Mouse (Mus musculus) hindbrain, embryonic 16.5 days (tissue): ENCODE data around the gene Gm128. TPM values are rescaled to one million over a fixed set of nuclear protein-coding genes. Genes with fewer than 3 reads are reported as not detected.

Experiments used
- ATAC-seq: fragments of 200-750 bp; cut with Nextera tagmentation; 2 replicates; pipeline ENCODE4 v1.8.0; 2017; ENCODE audit warnings: moderate TSS enrichment, moderate library complexity
- H3K27ac ChIP-seq: fragments of 300-500 bp; sonication (generic); 2 replicates; pipeline ENCODE4 v1.5.1; 2014; ENCODE audit warnings: low read depth, mild to moderate bottlenecking, control low read depth, low read length, moderate library complexity
- H3K27me3 ChIP-seq: fragments of 300-500 bp; sonication (generic); replicated peaks from 2 replicates; pipeline ENCODE4 v1.6.1; 2014; ENCODE audit warnings: low read length; ENCODE audit not compliant: control insufficient read depth, insufficient read depth
- H3K36me3 ChIP-seq: fragments of 300-500 bp; sonication (generic); 2 replicates; pipeline ENCODE4 v1.6.1; 2014; ENCODE audit warnings: mild to moderate bottlenecking, low read length, moderate library complexity, mixed read lengths; ENCODE audit not compliant: control insufficient read depth, insufficient read depth
- H3K4me1 ChIP-seq: fragments of 300-500 bp; sonication (generic); 2 replicates; pipeline ENCODE4 v1.6.1; 2014; ENCODE audit warnings: low read depth, low read length; ENCODE audit not compliant: control insufficient read depth, insufficient read depth
- H3K4me2 ChIP-seq: fragments of 300-500 bp; sonication (generic); 2 replicates; pipeline ENCODE4 v1.6.1; 2014; ENCODE audit warnings: mild to moderate bottlenecking, low read length, control low read depth, moderate library complexity
- H3K4me3 ChIP-seq: fragments of 300-500 bp; sonication (generic); 2 replicates; pipeline ENCODE4 v1.5.1; 2014; ENCODE audit warnings: mild to moderate bottlenecking, low read length, control low read depth, moderate library complexity
- H3K9ac ChIP-seq: fragments of 300-500 bp; sonication (generic); 2 replicates; pipeline ENCODE4 v1.6.1; 2014; ENCODE audit warnings: low read depth, mild to moderate bottlenecking, control low read depth, low read length, moderate library complexity
- H3K9me3 ChIP-seq: fragments of 300-500 bp; sonication (generic); 2 replicates; pipeline ENCODE4 v1.6.1; 2014; ENCODE audit warnings: mild to moderate bottlenecking, low read length, moderate library complexity; ENCODE audit not compliant: control insufficient read depth
- WGBS: fragments of 180-500 bp; shearing (Covaris S2); extraction: QIAGEN DNeasy Blood & Tissue Kit; methylation state at CpG from one replicate; pipeline ENCODE4 v1.1.7; 2014; 5-methylcytosine and 5-hydroxymethylcytosine counted together
- polyA plus RNA-seq: library from polyadenylated mRNA; unstranded; fragments of >200 nt; fragmentation: Nextera tagmentation; extraction: Ambion mirVana; gene quantifications from 2 replicates; pipeline ENCODE4 v1.2.1, GENCODE M21; 2015

The Gm128 gene
- 0.29 and 0.30 TPM in 2 replicates for polyA plus RNA-seq

- Histone ChIP-seq H3K36me3 (0 out of 2 replicates have a peak, but pooled peaks cover 4% of the 10 kb centered on the region), H3K9ac (no peak within 1 kb of the TSS), H3K27me3 (no peaks in the 10 kb centered on the region), H3K4me2 (no peak within 1 kb of the TSS), H3K9me3 (no peaks in the 10 kb centered on the region), H3K27ac (no peak within 1 kb of the TSS), H3K4me1 (no peaks in the 10 kb centered on the region), H3K4me3 (no peak within 1 kb of the TSS)
- ATAC-seq: no peak
- 77% methylated on average over 7 of the region's 7 CpGs for WGBS
Measured at GRCm38 (mm10) chr3:95241498-95241897, at the start of gene Gm128. Gm128 (minus strand) TSS chr3:95241598.

DNA sequence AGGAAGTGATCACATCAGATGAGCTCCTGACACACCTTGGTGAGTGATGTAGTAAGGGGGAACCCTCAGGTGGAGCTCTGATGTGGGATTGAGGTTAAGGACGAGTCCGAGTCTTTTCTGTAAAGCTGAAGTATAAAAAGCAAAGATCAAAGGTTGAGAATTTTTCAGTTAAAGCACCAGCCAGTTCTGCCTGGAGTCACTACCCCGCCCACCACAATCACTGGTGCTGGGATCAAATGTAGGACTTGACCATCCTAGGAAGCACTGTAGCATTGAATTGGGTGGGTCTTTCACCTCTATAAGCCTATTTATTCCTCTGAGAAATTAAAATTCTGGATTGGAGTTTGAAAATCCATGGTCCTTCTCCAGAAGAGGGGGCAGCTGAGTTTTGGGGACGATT, 49.6 kb upstream of the Gm128 start:
- Histone ChIP-seq H3K9me3 (no peaks in the 10 kb centered on the region), H3K4me1 (no peaks in the 10 kb centered on the region), H3K4me2 (no peak overlapping the region), H3K27ac (no peak overlapping the region), H3K4me3 (no peak overlapping the region), H3K27me3 (no peaks in the 10 kb centered on the region), H3K9ac (no peak overlapping the region), H3K36me3 (0 out of 2 replicates have a peak, but pooled peaks cover 6% of the 10 kb centered on the region)
- ATAC-seq: no peak
- WGBS: 83% methylated on average over 4 of the region's 4 CpGs

GRCm38 (mm10) chr3:95290156-95290555, 48.8 kb upstream of the Gm128 start:
- Histone ChIP-seq H3K36me3 (0 out of 2 replicates have a peak, but pooled peaks cover 6% of the 10 kb centered on the region), H3K4me2 (no peak overlapping the region), H3K27ac (no peak overlapping the region), H3K9me3 (no peaks in the 10 kb centered on the region), H3K9ac (no peak overlapping the region), H3K4me3 (no peak overlapping the region), H3K27me3 (no peaks in the 10 kb centered on the region), H3K4me1 (no peaks in the 10 kb centered on the region)
- WGBS: 83% methylated on average over 6 of the region's 6 CpGs
- no peak for ATAC-seq

- no peak overlapping the region for H3K4me3 ChIP-seq
- no peak for ATAC-seq
- no peaks in the 10 kb centered on the region for H3K27me3 ChIP-seq
- H3K4me1 ChIP-seq: peaks cover 4% of the 10 kb centered on the region; the same call in 1 of the 2 replicates
- H3K4me2 ChIP-seq: no peak overlapping the region
- WGBS: 90% methylated on average over 4 of the region's 4 CpGs
- no peaks in the 10 kb centered on the region for H3K9me3 ChIP-seq
- 0 out of 2 replicates have a peak, but pooled peaks cover 6% of the 10 kb centered on the region for H3K36me3 ChIP-seq
- H3K9ac ChIP-seq: no peak overlapping the region
- H3K27ac ChIP-seq: no peak overlapping the region
Measured at GRCm38 (mm10) chr3:95289419-95289818, 48.0 kb upstream of the Gm128 start.

- Histone ChIP-seq H3K36me3 (0 out of 2 replicates have a peak, but pooled peaks cover 6% of the 10 kb centered on the region), H3K27ac (no peak overlapping the region), H3K4me1 (peaks cover 13% of the 10 kb centered on the region), H3K27me3 (no peaks in the 10 kb centered on the region), H3K4me3 (no peak overlapping the region), H3K9ac (no peak overlapping the region), H3K9me3 (no peaks in the 10 kb centered on the region), H3K4me2 (no peak overlapping the region)
- no peak for ATAC-seq
- WGBS: 90% methylated on average over 3 of the region's 3 CpGs
Measured at GRCm38 (mm10) chr3:95287541-95287940, 46.1 kb upstream of the Gm128 start.

DNA sequence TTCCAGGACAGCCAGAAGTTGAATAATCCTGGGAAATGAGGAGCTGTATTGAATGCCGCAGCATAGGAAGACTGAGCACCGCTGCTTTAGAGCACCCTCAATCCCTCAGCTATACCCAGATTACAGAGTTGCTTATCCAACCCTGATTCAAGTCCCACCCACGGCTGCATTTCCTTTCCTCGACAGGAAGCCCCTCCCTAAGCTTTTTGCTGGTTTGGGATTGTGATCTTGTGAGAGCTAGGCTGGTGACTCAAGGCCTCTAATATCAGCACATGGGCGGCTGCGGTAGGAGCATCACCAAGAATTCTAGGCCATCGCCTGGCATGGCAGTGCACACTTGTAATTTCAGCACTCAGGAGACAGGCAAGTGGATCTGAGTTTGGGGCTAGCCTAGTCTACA, 45.1 kb upstream of the Gm128 start:
- H3K27ac ChIP-seq: no peak overlapping the region
- H3K4me2 ChIP-seq: no peak overlapping the region
- H3K27me3 ChIP-seq: no peaks in the 10 kb centered on the region
- no peak overlapping the region for H3K4me3 ChIP-seq
- 91% methylated on average over 7 of the region's 7 CpGs for WGBS
- H3K9ac ChIP-seq: no peak overlapping the region
- H3K9me3 ChIP-seq: no peaks in the 10 kb centered on the region
- 0 out of 2 replicates have a peak, but pooled peaks cover 6% of the 10 kb centered on the region for H3K36me3 ChIP-seq
- ATAC-seq: no peak
- peaks cover 13% of the 10 kb centered on the region for H3K4me1 ChIP-seq

DNA sequence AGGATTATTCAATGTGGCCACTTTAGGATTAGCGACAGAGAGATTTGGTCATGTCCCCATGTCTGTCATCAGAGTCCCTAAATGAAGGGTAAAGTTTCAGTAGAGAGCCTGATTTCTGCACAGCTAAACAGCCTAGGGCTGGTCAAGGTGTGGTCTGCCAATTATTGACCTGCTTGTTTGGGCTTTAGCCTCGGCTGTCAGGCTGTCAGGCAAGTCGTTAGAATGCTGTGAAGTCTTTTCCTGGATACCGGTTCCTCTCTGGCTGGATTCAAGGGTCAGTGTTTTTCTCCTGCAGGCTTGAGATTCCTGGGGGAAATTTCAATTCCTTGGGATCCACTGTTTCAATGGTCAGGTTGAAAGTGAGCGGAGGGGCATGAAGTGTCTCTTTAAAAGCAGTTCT, 44.6 kb upstream of the Gm128 start:
- no peak overlapping the region for H3K4me3 ChIP-seq
- no peak overlapping the region for H3K9ac ChIP-seq
- no peak overlapping the region for H3K27ac ChIP-seq
- no peak overlapping the region for H3K4me2 ChIP-seq
- WGBS: 72% methylated on average over 5 of the region's 5 CpGs
- no peaks in the 10 kb centered on the region for H3K27me3 ChIP-seq
- H3K4me1 ChIP-seq: peaks cover 13% of the 10 kb centered on the region
- no peak for ATAC-seq
- no peaks in the 10 kb centered on the region for H3K9me3 ChIP-seq
- H3K36me3 ChIP-seq: 0 out of 2 replicates have a peak, but pooled peaks cover 6% of the 10 kb centered on the region

GRCm38 (mm10) chr3:95285390-95285789, 44.0 kb upstream of the Gm128 start:
- no peak overlapping the region for H3K27ac ChIP-seq
- H3K27me3 ChIP-seq: no peaks in the 10 kb centered on the region
- no peak overlapping the region for H3K9ac ChIP-seq
- H3K4me1 ChIP-seq: peaks cover 16% of the 10 kb centered on the region
- no peak for ATAC-seq
- 0 out of 2 replicates have a peak, but pooled peaks cover 6% of the 10 kb centered on the region for H3K36me3 ChIP-seq
- H3K4me2 ChIP-seq: no peak overlapping the region
- no peak overlapping the region for H3K4me3 ChIP-seq
- WGBS: 95% methylated on average over 5 of the region's 5 CpGs
- H3K9me3 ChIP-seq: no peaks in the 10 kb centered on the region

DNA sequence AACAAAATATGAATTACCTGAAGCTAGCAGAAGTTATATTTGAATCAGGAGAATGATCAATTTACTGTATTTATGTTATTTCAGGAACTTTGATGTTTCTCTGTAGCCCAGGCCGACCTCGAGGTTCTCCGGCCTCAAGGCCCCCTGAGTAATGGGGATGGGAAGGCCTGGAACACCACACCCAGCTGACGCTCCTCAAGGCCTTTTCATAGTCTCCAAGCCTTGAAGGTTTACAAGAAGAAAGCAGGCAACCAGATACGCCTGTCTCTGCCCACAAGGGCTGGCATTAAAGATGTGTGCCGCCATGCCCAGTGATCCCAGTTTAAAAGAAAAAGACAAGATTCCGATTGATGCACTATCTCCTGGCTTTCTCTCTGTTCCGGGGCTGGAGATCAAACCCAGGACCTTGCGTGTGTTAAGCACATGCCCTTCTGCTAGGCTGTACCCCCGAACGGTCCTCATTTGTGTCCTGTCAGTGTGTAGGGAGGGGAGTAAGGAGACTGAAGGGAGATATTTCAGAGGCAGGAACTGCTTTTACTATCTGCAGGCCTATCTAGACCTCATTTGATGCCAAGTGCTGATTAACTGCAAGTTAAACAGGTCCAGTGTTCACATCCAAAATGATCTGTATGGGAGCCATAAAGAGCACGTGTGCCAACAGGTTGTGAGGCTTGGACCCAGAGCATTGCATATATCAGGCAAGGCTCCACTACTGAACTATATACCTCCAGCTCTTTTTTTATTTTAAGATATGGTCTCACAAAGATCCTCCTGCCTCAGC, 43.3 kb upstream of the Gm128 start:
- 89% methylated on average over 12 of the region's 12 CpGs for WGBS
- ATAC-seq: no peak

More for the DNA sequence above, 43.3 kb upstream of the Gm128 start:
- H3K4me1 ChIP-seq: peaks cover 16% of the 10 kb centered on the region
- H3K27ac ChIP-seq: no peak overlapping the region
- H3K4me2 ChIP-seq: peak overlapping the region; percentile 91
- H3K9me3 ChIP-seq: no peaks in the 10 kb centered on the region
- no peak overlapping the region for H3K9ac ChIP-seq
- H3K27me3 ChIP-seq: no peaks in the 10 kb centered on the region
- 0 out of 2 replicates have a peak, but pooled peaks cover 6% of the 10 kb centered on the region for H3K36me3 ChIP-seq
- no peak overlapping the region for H3K4me3 ChIP-seq
